Mouse (Mus musculus) embryo, embryonic 11 days (tissue): Measurements from ENCODE around the gene Eci3.
"Not testable (repeated sequence)": the region's sequence is repeated elsewhere in the genome, so short reads cannot be mapped to it uniquely, and the experiment has no call there.

Experiments used
- DNase-seq: peaks from one replicate; pipeline ENCODE4 v3.0.0-alpha.2; 2015

Eci3 gene

GRCm38 (mm10) chr13:34963511-34964397 is at the start of gene Eci3:
Gene Eci3, minus strand, starts transcription at chr13:34963810.
- DNase-seq, result peak; percentile 67

- no peak for DNase-seq
Measured at GRCm38 (mm10) chr13:34995925-34996324, 32.3 kb upstream of the Eci3 start.

- peak; percentile 96 for DNase-seq
Measured at GRCm38 (mm10) chr13:34993983-34994811, 30.6 kb upstream of the Eci3 start.

- peak; percentile 60 for DNase-seq
Measured at GRCm38 (mm10) chr13:34993595-34993982, 30.0 kb upstream of the Eci3 start.

- DNase-seq, result peak; percentile 3
Measured at GRCm38 (mm10) chr13:34993085-34993484, 29.5 kb upstream of the Eci3 start.

GRCm38 (mm10) chr13:34991581-34992273 is 28.1 kb upstream of the Eci3 start:
- no peak for DNase-seq

- not testable (repeated sequence) for DNase-seq
Measured at GRCm38 (mm10) chr13:34983479-34983878, 19.9 kb upstream of the Eci3 start.

DNA sequence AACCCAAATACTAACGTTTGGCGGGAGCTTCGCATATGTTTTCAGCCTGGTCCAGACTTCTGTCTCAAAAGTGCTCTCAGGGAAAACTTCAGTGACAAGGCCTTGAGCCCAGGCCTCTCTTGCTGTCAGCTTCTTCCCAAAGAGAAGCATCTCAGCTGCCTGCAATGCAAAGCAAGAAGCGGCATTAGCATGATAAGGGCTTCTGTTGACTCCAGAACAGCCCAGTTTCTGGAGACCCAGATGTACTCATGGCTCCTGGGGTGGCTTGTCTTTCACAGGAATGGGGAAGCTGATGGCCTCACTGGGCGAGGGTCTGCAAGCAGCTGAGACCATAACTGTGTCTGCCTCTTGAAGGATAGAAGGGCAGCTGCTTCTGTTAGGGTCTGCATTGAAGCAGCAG is 15.0 kb upstream of the Eci3 start:
- DNase-seq, result not testable (repeated sequence)

DNA sequence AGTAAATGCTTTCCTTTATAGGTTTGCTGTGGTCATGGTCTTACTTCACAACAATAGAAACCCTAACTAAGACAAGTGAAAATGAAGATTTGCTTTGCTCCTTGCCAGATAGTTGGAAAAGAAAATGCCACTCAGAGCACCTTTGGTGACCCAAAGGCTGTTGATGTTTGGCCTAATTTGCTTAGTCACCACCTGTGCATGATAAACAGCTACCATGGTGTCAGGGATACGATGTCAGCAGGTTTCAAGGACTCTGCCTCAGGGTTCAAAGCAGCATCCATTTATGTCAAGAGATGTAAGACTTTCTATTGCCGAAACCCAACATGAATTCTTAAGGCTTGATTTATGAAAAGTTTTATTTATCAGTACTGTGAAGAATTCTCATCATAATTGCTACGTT is 13.8 kb upstream of the Eci3 start:
- no peak for DNase-seq

DNA sequence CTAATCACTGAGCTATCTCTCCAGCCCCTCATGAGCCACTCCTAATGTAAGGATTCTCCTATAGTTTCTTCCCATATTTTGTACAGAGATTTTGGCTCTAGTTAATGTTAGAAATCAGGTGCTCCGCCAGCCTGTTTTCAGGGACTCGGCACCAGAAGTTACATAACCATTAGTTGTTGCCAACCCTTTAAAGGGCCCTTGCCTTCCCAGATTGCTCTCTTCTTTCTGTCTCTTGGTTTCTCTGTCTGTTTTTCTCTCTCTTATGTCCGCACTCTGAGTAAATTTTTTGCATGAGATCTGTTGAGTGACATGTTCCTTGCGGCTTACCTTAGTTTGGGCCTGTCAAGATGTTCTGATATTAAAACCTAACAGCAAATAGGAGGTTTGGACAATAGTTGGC is 12.5 kb upstream of the Eci3 start:
- DNase-seq, result no peak

DNA sequence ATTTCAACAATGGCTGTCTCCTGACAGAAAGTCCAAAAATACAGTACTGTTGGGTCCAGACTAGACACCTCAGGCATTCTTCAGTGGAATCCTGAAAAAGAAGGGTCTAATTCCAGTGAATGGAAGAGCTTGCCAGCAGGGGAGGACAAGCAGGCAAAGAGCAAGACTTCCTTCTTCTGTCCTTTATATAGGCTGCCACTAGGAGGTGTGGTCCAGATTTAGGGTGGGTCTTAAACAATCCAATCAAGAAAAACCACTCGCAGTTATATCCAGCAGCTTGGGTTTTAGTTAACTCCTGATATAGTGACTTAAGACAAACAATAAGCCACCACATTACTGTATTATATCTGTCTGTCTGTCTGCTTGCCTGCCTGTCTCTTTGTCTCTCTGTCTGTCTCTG is 10.2 kb upstream of the Eci3 start:
- peak; percentile 21 for DNase-seq

DNA sequence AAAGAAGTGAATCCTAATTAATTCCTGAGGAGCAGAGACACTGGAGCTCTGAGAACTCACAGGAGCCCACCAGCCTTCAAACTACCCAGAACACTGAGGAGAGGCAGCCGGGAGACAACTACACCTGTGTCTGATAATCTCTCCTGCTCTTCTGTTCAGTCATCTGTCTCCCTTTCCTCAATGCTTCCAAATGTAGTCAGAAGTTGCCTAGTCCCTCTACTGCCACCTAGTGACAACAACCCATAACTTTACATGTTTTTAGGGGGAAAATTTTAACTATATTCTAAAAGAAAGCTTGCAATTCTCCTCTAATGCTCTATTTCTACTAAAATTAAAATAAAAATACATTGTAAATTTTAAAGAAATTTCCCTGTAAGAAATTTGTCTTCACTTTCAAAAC is 9.5 kb upstream of the Eci3 start:
- DNase-seq, result peak; percentile 51

DNA sequence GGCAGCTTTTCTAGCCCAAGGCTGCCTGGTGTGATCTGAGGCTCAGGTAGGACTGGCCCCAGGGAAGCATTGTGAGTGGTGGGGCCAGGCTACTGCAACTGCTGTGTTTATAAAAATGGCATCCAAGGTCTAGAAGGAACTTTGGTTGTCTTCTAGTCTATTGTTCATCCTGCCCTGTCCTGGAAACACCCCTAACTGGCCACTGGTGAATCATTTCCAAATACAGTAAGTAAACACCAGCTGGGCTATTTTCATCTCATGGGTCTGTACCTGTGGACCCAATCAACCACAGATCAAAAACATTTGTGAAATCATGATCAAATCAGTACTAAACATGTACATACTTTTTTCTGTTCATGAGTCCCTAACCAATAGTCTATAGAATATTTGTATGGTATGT is 8.8 kb upstream of the Eci3 start:
- not testable (repeated sequence) for DNase-seq

- DNase-seq, result not testable (repeated sequence)
Measured at GRCm38 (mm10) chr13:34965647-34966046, 2.0 kb upstream of the Eci3 start.

GRCm38 (mm10) chr13:34964866-34965265 is 1.3 kb upstream of the Eci3 start:
- DNase-seq, result peak; percentile 7

DNA sequence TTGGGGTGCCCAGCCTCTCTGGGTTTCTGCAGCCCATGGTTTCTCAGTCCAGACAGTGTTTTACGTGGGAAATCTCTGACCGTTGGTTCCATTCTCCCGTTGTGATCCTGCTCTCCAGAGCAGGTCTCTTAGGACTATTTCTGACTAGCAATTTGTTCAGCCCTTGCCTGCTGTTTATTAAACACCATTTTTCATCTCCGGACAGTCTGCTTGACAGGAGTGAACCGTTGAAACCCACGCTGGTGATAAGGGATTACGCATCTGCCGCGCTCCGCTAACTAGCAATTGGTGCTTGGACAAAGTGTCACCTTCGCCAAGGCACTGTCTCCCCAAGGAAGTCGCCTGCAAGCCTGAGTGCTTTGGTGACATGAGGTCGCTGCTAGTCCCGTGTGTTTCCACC is 809 bp upstream of the Eci3 start:
- peak; percentile 13 for DNase-seq

DNA sequence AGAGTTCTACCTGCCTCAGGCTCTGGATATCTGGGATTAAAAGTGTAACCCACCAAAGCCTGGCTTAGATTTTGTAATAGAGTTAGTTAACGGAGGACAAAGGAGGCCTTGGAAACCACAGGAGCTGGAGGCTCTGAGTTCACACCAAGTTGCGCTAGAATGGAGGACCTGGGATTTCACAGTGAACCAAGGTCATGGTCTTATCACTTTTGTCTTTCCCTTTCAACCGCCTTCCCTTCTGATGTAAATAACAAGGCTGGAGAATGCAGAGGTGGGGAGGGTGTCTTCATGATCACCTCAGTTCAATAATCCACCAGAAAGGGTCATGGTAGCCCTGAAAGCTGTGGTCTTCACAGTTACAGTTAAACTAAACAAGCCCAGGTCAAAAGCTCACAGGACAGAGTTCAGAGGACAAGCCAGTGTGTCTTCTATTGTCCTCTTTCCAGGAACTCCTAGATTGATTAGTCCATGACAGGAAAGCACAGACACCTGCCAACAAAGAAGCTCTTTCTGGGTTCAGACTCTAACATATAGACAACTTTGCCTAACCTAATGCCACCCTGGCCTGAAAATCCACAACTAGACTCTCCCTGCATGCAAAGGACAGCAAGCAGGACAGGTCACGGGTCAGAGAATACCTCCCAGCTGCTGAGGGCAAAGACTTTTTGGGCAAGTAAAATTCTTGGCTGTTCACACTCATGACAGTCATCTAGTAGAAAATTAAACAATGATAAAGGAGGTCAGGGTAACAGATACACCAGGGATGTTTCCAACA is 2.4 kb downstream of the Eci3 start:
- DNase-seq, result no peak

GRCm38 (mm10) chr13:34958158-34958557 is 5.5 kb downstream of the Eci3 start:
- DNase-seq, result not testable (repeated sequence)

DNA sequence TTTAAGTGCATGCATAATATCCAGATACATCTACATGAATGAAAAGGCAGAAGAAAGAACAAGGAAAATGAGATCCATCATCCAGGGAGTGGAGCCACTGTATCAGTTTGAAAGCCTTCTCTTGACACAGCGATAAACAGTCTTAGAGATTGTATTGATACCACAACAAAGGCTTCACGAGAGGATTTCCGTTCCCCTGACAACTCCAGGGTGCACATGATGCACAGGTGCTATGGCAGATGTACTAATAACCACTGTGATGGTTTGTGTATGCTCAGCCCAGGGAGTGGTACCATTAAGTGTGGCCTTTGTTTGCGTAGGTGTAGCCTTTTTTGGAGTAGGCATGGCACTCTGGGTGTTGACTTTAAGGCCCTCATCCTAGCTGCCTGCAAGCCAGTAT is 6.7 kb downstream of the Eci3 start:
- DNase-seq, result no peak

- not testable (repeated sequence) for DNase-seq
Measured at GRCm38 (mm10) chr13:34951437-34951836, 12.2 kb downstream of the Eci3 start.

GRCm38 (mm10) chr13:34942370-34942769 is 21.2 kb downstream of the Eci3 start:
- no peak for DNase-seq

DNA sequence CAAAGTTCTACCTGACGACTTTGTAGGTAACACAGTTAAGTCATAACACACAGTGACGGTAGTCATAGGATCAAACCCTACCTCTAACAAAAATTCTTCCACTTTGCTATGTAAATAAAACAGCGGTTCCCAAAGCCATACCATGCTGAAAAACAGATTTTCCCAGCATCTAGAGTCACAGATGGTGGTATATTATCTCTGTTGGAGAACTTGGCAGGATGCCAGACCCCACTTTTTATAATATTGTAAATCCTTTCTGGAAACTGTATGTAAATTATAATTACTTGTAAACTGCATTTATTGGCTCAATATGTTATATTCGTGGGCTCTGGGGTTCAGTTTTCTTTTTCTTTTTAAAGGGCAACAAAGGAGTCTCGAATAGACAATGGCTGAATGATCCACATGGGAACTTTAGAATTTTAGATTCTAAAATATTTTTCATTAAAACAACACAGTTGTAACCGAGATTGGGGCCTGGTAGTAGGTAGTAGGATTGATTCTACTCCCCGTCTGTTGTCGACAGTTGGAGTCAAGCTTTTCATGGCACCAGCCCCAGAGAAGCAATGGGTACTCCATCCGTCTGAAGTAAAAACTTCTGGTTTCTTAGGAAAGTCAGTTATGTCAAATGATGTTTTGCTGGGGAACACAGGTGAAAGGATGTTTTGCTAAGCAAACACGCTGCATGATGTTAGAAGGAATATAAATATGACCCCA is 28.5 kb downstream of the Eci3 start:
- DNase-seq, result no peak
